Comparison of ENCODE assay signal across 8 mouse cellular contexts in the genomic region with DNA sequence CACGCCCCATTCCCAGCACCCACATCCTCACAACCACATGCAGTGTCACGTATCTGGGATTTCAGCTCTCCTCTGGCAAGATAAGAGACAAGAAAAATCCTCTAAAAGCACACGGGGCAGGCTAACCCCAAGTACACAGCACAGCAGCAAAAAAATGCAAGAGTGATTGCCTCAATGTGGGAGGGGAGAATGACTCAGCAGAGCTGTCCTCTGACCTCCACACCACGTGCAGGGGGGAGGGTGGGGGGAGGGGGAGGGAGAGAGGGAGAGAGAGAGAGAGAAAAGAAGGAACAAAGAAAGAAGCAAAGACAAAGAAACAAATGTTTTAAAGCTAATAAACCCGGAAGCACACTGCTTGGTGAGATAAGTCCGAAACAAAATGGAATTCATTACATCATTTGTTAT. TPM values are rescaled to one million over a fixed set of nuclear protein-coding genes. Genes with fewer than 3 reads are reported as not detected.
DNase-seq lines count a peak whose midpoint lies in the region; ATAC-seq and TF ChIP-seq lines count a peak whose summit lies in the region.

No protein-coding gene starts in this region.

- H3K9ac ChIP-seq in heart, embryonic 14.5 days (ENCODE audit: low read length), result no peak overlapping the region
- H3K9ac ChIP-seq in liver, embryonic 11.5 days (ENCODE audit: low read depth, low read length), result 0 out of 2 replicates have a peak overlapping the region, but pooled peaks have one; percentile 46

- DNase-seq in heart, postnatal 14 days, result no peak
- peak; percentile 72 for DNase-seq in c-Kit-positive CD71-positive TER-119-negative erythroid progenitor cells, embryonic 14.5 days (ENCODE audit: low read depth)
- peak; percentile 67 for DNase-seq in liver, embryonic 11.5 days (ENCODE audit: low spot score)
- DNase-seq in gastrocnemius, adult 8-10 months (ENCODE audit: low spot score in 2 of 2), result no peak
- DNase-seq in gastrocnemius, adult 18-20 months (ENCODE audit: low spot score), result no peak
- DNase-seq in cerebellum, adult 18-20 months, result no peak

- ATAC-seq in heart, embryonic 14.5 days (ENCODE audit: insufficient number of reproducible peaks, insufficient read depth, low FRiP score, low read depth), result 0 out of 2 replicates have a peak, but pooled peaks have one; percentile 26
- ATAC-seq in liver, embryonic 11.5 days (replicated peaks; ENCODE audit: low FRiP score), result peak; percentile 66

- intact Hi-C loops in heart, postnatal 14 days (cut with DNase I), result no loop called here

- 29% methylated on average over 6 of the region's 6 CpGs for WGBS in heart, embryonic 14.5 days
- 11% methylated on average over 6 of the region's 6 CpGs for WGBS in liver, embryonic 11.5 days

- no peaks in the 10 kb centered on the region for H3K9me3 ChIP-seq in heart, embryonic 14.5 days (ENCODE audit: control insufficient read depth, low read length)
- H3K9me3 ChIP-seq in E14TG2a.4 (ENCODE audit: low read length), result no peaks in the 10 kb centered on the region
- no peaks in the 10 kb centered on the region for H3K9me3 ChIP-seq in liver, embryonic 11.5 days (ENCODE audit: control insufficient read depth, low read length)

- TF ChIP-seq CTCF in E14TG2a.4 (conservative IDR thresholded peaks at IDR 0.05; ENCODE audit: low read length), result no peak

- H3K27me3 ChIP-seq in heart, embryonic 14.5 days (ENCODE audit: control insufficient read depth, insufficient read depth, low read length), result no peaks in the 10 kb centered on the region
- no peaks in the 10 kb centered on the region for H3K27me3 ChIP-seq in E14TG2a.4 (ENCODE audit: insufficient read depth, low read length)
- H3K27me3 ChIP-seq in liver, embryonic 11.5 days (replicated peaks; ENCODE audit: control insufficient read depth, insufficient read depth, low read length), result no peaks in the 10 kb centered on the region

- H3K4me3 ChIP-seq in heart, embryonic 14.5 days (ENCODE audit: control insufficient read depth in 1 of 2, insufficient read depth in 1 of 2, low read depth in 1 of 2, low read length in 2 of 2), result no peak overlapping the region
- peak overlapping the region; percentile 71 for H3K4me3 ChIP-seq in E14TG2a.4 (replicated peaks; ENCODE audit: low read length)
- peak overlapping the region; percentile 29; the same call in 1 of the 2 replicates for H3K4me3 ChIP-seq in liver, embryonic 11.5 days (ENCODE audit: low read depth, low read length)

- no peaks in the 10 kb centered on the region for H3K36me3 ChIP-seq in heart, embryonic 14.5 days (ENCODE audit: control insufficient read depth, insufficient read depth, low read length)
- H3K36me3 ChIP-seq in E14TG2a.4 (ENCODE audit: insufficient read depth, low read length), result 0 out of 2 replicates have a peak, but pooled peaks cover 3% of the 10 kb centered on the region
- H3K36me3 ChIP-seq in liver, embryonic 11.5 days (ENCODE audit: control insufficient read depth, insufficient read depth, low read length), result no peaks in the 10 kb centered on the region

- H3K4me1 ChIP-seq in heart, embryonic 14.5 days (ENCODE audit: control insufficient read depth in 2 of 2, insufficient read depth in 2 of 2, low read length in 2 of 2), result no peaks in the 10 kb centered on the region; a peak in 1 of 4 replicates
- peaks cover 81% of the 10 kb centered on the region for H3K4me1 ChIP-seq in E14TG2a.4 (replicated peaks; ENCODE audit: low read depth, low read length)
- peaks cover 34% of the 10 kb centered on the region for H3K4me1 ChIP-seq in liver, embryonic 11.5 days (replicated peaks; ENCODE audit: control insufficient read depth, insufficient read depth, low read length)

- H3K4me2 ChIP-seq in heart, embryonic 14.5 days (ENCODE audit: low read length), result no peak overlapping the region
- peak overlapping the region; percentile 66 for H3K4me2 ChIP-seq in liver, embryonic 11.5 days

- H3K27ac ChIP-seq in heart, embryonic 14.5 days (replicated peaks in 1 of 2; ENCODE audit: control insufficient read depth in 1 of 2, insufficient read depth in 1 of 2, low read depth in 2 of 2, low read length in 2 of 2), result no peak overlapping the region
- H3K27ac ChIP-seq in liver, embryonic 11.5 days (ENCODE audit: low read depth, low read length), result peak overlapping the region; percentile 95

RNA-seq across cellular contexts. Expression of gene Gm9844, which starts 11.1 kb away (rescaled TPM):
- 13.5 and 14.2 TPM in 2 replicates for polyA plus RNA-seq in heart, embryonic 14.5 days (2014; fragmentation: Nextera tagmentation; extraction: Ambion mirVana)
- not detected for total RNA-seq in heart, postnatal 14 days (2021)
- 5.0 and 5.8 TPM in 2 replicates for polyA plus RNA-seq in liver, embryonic 11.5 days (2014; fragmentation: Nextera tagmentation; extraction: Ambion mirVana)
- total RNA-seq in gastrocnemius, adult 8-10 months (2022), result not detected
- not detected for total RNA-seq in gastrocnemius, adult 18-20 months (2021)

RNA-seq across cellular contexts. Expression of gene Lypd4, which starts 18.8 kb away (rescaled TPM):
- not detected in 2 replicates for polyA plus RNA-seq in heart, embryonic 14.5 days (2014; fragmentation: Nextera tagmentation; extraction: Ambion mirVana)
- not detected for total RNA-seq in heart, postnatal 14 days (2021)
- polyA plus RNA-seq in liver, embryonic 11.5 days (2014; fragmentation: Nextera tagmentation; extraction: Ambion mirVana), result not detected in 2 replicates
- not detected for total RNA-seq in gastrocnemius, adult 8-10 months (2022)
- not detected for total RNA-seq in gastrocnemius, adult 18-20 months (2021)

RNA-seq across cellular contexts. Expression of gene Dmrtc2, which starts 19.0 kb away (rescaled TPM):
- not detected in 2 replicates for polyA plus RNA-seq in heart, embryonic 14.5 days (2014; fragmentation: Nextera tagmentation; extraction: Ambion mirVana)
- total RNA-seq in heart, postnatal 14 days (2021), result not detected
- polyA plus RNA-seq in liver, embryonic 11.5 days (2014; fragmentation: Nextera tagmentation; extraction: Ambion mirVana), result not detected in 2 replicates
- total RNA-seq in gastrocnemius, adult 8-10 months (2022), result not detected
- total RNA-seq in gastrocnemius, adult 18-20 months (2021), result not detected

RNA-seq across cellular contexts. Expression of gene Rps19, which starts 33.3 kb away (rescaled TPM):
- polyA plus RNA-seq in heart, embryonic 14.5 days (2014; fragmentation: Nextera tagmentation; extraction: Ambion mirVana), result 1,418 and 1,656 TPM in 2 replicates
- total RNA-seq in heart, postnatal 14 days (2021), result 100 to 1,000 TPM; 529 to 548 TPM
- 2,415 and 2,620 TPM in 2 replicates for polyA plus RNA-seq in liver, embryonic 11.5 days (2014; fragmentation: Nextera tagmentation; extraction: Ambion mirVana)
- total RNA-seq in gastrocnemius, adult 8-10 months (2022), result 100 to 1,000 TPM; 382 to 444 (median 398) TPM
- 100 to 1,000 TPM; 312 to 357 TPM for total RNA-seq in gastrocnemius, adult 18-20 months (2021)

RNA-seq across cellular contexts. Expression of gene Cd79a, which starts 46.3 kb away (rescaled TPM):
- not detected in 2 replicates for polyA plus RNA-seq in heart, embryonic 14.5 days (2014; fragmentation: Nextera tagmentation; extraction: Ambion mirVana)
- 1 to 10 TPM; 1.3 to 1.5 TPM for total RNA-seq in heart, postnatal 14 days (2021)
- polyA plus RNA-seq in liver, embryonic 11.5 days (2014; fragmentation: Nextera tagmentation; extraction: Ambion mirVana), result 0.12 TPM in 1 of 2 replicates, not detected in the other
- total RNA-seq in gastrocnemius, adult 8-10 months (2022), result under 1 TPM in 2 of 4 experiments, not detected in 2; 0.17 to 0.19 TPM
- total RNA-seq in gastrocnemius, adult 18-20 months (2021), result under 1 TPM in 1 of 2 experiments, not detected in 1; 0.14 TPM

Comparison
In these comparisons a context has a peak if more than half of its experiments do, and no peak if none do; other contexts are left out.
1. H3K4me3 ChIP-seq: peak in E14TG2a.4 (single experiment) and liver, embryonic 11.5 days (single experiment); none in heart, embryonic 14.5 days (0 of 2).
2. DNase-seq: peak in c-Kit-positive CD71-positive TER-119-negative erythroid progenitor cells, embryonic 14.5 days (single experiment) and liver, embryonic 11.5 days (single experiment); none in heart, postnatal 14 days (0 of 2), gastrocnemius, adult 8-10 months (0 of 2), gastrocnemius, adult 18-20 months (single experiment) and cerebellum, adult 18-20 months (0 of 2).